Mouse (Mus musculus) kidney, postnatal 14 days (tissue): ENCODE measurements around the gene Trim65.
"Not testable (repeated sequence)": the region's sequence is repeated elsewhere in the genome, so short reads cannot be mapped to it uniquely, and the experiment has no call there.

Source experiments
- DNase-seq: peaks from one replicate; pipeline ENCODE4 v3.0.0; 2022; ENCODE audit warnings: mixed read lengths

Trim65 gene

DNA sequence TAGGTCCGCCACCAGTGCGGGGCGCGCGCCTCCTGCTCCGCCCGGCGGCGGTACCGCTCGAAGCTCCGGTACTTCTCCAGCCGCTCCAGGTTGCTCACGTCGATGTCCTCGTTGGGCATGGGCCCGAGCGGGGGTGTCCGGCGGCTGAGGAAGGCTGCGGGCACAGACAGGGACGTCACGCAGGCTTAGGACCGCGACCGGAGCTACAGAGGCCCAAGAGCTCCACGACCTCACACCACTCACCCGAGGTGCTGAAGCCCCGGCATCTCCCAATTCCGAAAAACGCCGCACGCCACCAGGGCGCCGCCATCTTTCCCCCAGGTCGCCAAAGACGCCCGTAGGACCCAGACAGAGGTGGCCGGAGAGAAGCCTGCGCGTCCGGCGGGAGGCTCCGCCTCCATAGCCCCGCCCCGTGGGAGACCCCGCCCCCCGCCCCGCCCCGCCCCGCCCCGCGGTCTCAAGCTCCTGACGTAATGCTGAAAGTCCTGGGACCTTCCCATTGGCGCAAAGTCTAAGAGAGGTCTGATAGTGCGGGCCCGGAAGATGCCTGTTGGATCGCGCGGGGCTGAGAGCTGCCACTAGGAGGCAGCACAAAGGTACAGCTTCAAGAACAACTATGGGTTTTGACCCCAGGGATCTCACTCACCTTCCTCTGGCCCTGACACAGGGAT is 7.7 kb upstream of the Trim65 start, which contains the start of gene Mrpl38:
TSS of gene Mrpl38 (minus strand) at position 401 of the 671 bp plus-strand sequence.
- DNase-seq: peak; percentile 95

GRCm38 (mm10) chr11:116138096-116138467 is 7.2 kb upstream of the Trim65 start:
- no peak for DNase-seq

DNA sequence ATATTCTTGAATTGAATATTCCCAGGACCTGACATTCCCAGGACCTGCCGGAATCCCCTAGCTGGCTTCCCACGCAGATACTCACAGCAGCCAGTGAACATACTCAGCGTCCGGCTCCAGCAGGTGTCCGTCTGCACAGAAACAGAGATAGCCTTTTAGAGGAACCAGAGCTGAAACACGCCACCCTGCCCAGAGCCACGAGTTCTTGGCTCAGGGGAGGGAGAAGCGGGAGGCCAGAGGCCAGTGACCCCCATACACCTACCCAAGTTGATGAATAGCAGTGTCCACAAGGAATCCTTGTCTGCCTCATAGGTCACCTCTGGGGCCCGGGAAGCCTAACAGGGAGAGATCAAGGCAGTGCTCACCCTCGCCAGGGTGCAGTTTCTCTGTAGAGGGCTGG is 3.2 kb upstream of the Trim65 start:
- no peak for DNase-seq

DNA sequence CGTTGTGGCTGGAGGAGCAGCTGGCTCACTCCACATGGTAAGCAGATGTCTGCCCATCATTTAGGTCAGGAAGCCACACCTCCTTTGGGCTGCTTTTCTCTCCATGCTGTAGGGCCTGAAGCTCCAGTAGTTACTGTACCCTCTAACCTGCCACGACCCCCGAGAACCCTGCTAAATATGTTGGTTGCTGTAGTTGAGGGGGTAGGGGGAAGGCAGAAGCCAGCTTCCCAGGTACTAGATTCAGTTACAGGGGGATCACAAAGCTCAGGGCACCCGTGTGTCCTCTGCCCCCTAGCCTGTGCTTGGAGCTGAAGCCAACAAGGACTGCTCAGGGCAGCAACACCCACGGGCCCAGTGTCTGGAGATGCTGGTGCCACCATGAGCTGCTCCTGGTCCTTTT is 2.6 kb upstream of the Trim65 start:
- no peak for DNase-seq

- peak; percentile 49 for DNase-seq
Measured at GRCm38 (mm10) chr11:116132366-116133333, 1.7 kb upstream of the Trim65 start.

DNA sequence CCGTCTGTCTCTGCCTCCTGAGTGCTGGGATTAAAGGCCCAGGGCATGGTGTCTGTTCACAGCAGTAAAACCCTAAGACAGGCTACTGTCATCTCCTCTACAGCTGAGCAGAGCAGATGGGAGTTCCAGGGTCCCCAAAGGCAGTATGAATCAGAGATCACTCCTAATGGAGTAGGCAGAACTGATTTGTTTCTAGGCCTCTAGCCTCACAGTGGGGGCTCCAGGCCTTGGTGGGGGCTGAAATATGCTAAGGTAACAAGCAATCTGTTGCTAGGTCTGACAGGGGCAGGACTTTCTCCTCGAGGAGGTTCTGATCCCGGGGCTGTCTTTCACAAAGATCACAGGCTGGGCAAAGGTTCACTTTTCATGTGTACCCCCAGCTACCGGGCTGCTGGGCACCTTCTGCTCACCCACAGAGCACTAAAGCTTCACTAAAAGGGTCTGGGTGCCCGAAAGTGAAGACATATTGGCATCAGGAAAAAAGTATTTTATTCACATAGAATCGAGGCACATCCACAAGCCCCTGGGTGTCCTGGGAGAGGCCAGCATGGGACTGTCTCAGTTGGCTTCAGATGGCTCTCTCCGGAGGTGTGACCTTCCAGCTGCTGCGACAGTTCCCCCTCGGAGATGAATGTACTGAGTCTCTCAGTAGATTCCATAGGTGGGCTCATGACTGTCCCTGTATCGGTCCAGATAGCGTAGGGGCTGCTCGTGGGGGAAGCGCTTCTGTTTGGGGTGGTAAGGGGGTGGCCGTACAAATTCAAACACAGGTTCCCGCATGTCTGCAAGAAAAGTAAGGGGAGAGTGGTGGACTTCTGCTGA is 632 bp upstream of the Trim65 start:
- DNase-seq: peak; percentile 22

GRCm38 (mm10) chr11:116129993-116130487 is 888 bp downstream of the Trim65 start:
- no peak for DNase-seq

DNA sequence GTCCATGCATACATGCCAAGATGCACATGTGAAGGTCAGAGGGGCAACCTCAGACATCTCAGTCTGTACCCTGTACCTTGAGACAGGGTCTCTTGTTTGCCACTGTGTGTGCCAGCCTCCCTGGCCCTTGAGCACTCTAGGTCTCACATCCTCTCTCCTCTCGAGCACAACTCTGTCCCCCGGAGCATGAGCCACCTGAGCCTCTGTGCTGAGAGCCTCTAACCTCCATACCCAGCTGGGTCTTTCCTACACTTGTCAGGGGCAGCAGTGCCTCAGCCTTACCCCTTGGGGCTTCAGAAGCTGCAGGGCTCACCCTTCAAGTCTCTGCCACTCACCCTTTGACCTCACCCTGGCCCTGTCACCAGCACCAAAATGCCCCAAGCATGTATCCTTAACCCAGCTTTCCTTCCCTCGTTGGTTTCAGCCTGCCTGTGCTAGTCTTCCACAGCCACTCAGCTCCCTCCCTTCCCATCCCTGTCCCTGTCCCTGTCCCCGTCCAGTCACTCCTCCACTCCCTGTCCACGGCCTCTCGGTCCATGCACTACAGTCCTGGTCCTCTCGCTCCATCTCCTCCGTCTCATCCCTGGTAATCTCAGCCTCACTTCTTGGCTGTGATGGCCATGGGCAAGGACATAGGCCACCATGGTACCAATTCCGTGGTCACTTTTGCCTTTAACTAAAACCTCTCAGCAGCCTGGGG is 1.7 kb downstream of the Trim65 start:
- DNase-seq: no peak

DNA sequence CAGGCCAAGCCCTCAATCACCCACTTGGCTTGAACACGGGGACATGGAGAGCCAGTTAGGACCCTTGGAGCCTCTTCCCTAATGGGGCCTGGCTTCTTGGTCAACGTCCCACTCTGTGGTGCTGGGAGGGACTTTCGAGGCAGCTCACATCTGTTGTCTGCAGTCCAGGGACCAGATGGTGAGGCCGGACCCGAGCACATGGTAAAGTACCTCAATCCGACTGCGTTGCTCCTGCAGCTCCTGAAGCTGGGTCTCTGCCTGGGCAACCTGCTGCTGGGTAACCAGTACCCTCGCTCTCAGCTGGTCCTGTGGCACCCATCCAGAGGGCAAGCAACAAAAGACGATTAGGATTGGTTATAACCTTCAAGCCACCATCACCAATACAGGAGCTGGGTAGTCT is 2.9 kb downstream of the Trim65 start:
- DNase-seq: no peak

DNA sequence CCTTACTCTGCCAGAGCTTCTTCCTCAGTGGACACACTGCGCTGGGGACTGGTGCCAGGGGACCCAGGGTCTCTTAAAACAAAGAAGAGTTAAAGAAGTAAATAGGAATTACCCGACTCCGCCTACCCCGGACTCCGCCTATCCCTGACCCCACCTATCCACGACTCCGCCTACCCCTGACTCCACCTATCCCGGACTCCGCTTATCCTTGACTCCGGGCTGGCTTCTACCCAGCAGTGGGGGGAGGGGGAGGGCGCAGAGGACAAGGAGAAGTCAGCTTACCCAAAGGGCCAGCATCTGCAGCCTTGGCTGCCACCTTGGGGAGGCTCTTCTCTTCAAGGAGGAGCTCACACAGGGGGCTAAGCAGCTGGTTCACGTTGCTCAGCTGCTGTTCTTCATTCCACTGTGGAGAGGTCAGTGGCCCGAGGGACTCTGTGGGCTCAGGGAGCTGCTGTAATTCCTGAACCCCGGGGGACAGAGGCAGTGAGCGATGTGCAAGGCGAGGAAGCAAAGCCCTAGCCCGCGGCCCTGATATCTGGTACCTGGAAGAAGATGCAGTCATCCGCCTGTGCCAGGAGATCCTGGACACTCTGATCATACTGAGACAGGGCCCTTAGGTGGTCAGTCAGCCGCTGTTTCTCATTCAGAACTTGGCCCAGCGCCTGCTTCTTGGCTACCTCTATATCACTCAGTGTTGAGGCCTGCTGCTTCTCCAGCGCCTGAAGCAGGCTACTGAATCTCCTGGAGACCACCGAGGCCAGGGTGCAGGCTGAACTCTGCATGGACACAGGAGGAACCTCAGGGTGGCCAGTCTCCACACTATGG is 3.6 kb downstream of the Trim65 start, which contains the start of gene Trim47:
TSS of gene Trim47 (minus strand) at position 55 of the 825 bp plus-strand sequence.
- DNase-seq: peak; percentile 89

- DNase-seq: no peak
Measured at GRCm38 (mm10) chr11:116126261-116126660, 4.7 kb downstream of the Trim65 start.

GRCm38 (mm10) chr11:116121731-116122245 is 9.1 kb downstream of the Trim65 start:
- DNase-seq: not testable (repeated sequence)

DNA sequence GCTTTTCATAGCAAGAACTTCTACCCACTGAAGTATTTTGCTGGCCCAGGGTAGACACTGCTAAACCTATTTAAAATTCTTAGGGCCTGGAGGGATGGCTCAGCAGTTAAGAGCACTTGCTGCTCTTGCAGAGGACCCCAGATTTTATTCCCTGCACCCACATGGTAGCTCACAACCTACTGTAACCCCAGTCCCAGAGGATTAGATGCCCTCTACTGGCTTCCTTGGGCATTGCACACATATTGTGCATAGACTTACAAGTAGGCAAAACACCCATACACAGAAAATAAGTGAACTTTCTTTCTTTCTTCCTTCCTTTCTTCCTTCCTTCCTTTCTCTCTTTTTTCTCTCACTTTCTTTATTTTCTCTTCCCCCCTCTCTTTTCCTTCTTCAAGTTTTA is 13.1 kb downstream of the Trim65 start:
- DNase-seq: no peak

- no peak for DNase-seq
Measured at GRCm38 (mm10) chr11:116117241-116117640, 13.7 kb downstream of the Trim65 start.

DNA sequence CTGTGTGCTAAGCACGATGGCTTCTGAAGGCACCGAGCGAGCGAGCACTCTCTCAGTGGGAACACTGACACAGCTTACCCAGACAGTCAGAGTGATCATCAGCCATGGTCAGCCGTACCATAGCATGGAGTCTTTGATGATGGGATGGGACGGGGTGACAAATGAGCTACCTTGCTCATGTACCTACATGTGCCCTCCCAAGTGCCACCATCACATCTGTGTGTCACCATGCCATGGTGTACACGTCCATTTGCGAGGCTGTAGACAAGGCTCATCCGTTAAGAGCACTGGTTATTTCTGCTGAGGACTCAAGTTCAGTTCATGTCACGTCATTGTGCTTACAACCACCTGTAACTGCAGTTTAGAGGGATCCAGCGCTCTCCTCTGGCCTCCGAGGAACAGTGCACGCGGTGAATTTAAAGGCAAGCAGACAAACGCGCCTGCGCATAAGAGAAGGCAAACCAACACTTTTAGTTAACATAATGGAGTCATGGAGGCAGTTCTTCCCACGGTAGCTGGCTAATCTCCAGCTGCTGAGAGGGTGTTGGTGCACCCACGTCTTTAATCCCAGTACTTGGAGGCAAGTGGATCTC is 19.2 kb downstream of the Trim65 start:
- DNase-seq: no peak

- no peak for DNase-seq
Measured at GRCm38 (mm10) chr11:116111067-116111466, 19.9 kb downstream of the Trim65 start.

GRCm38 (mm10) chr11:116110540-116110939 is 20.4 kb downstream of the Trim65 start:
- DNase-seq: peak; percentile 59

DNA sequence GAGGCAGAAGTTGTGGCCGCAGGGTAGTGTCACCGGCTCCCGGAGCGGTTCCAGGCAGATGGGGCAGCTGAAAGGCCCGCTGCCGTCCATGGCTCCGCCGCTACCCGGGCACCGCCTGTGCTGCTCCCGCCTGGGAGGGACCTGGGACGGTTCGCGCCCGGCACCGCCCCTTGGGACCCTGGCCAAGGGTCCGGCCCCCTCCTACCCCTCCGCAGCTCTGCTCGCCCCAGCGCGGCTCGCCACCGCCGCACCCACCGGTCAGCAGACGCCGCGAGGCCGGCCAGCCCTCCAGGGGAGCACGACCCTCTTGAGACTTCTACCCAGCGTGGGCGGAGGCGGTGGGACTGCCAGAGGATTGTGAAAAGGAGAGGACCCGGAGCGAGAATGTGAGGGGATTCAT is 20.8 kb downstream of the Trim65 start:
- peak; percentile 91 for DNase-seq

GRCm38 (mm10) chr11:116109441-116110081 is 21.4 kb downstream of the Trim65 start:
- peak; percentile 61 for DNase-seq
